Mouse (Mus musculus): Measurements from ENCODE around the gene Acat1.

- TF ChIP-seq CTCF (IDR thresholded peaks at IDR 0.05; ENCODE audit: low read depth, low read length), result no peak
- TF ChIP-seq POLR2AphosphoS5 (IDR thresholded peaks at IDR 0.05; ENCODE audit: insufficient replicate concordance, low read depth, low read length), result no peak
- TF ChIP-seq TAL1 (conservative IDR thresholded peaks at IDR 0.05; ENCODE audit: low read depth, low read length), result no peak
- TF ChIP-seq GATA1 (IDR thresholded peaks at IDR 0.05; ENCODE audit: borderline replicate concordance, low read length), result no peak
Measured at GRCm38 (mm10) chr9:53603849-53604248, 6.3 kb downstream of the Acat1 start.

Data from G1E (cell line).